Mouse (Mus musculus) spleen, postnatal 4 days (tissue): ENCODE measurements around the gene Gm13304.
"Not testable (repeated sequence)": the region's sequence is repeated elsewhere in the genome, so short reads cannot be mapped to it uniquely, and the experiment has no call there.

Experiments used
- DNase-seq, 2 experiments: peaks; one replicate each; pipeline ENCODE4 v3.0.0; 2022; ENCODE audit warnings: low spot score in 2 of 2

Gene Gm13304

DNA sequence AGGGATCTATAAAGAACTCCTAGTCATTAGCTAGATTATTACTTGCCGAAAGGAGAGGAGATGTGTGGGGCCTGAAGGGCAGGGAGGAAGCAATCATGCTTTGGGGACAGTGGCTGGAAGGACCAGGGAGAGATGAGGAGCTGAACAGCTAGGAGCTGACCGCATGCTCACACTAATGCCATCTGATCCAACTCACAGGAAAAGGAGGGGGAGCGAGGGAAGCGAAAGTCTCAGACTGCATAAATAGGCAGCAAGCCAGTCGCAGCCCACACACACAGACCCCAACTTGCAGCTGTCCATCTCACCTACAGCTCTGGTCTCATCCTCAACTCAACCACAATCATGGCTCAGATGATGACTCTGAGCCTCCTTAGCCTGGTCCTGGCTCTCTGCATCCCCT lies at the start of gene Gm13304:
Gene Gm13304 (plus strand): TSS at position 301 of the 400 bp plus-strand sequence.
- DNase-seq = not testable (repeated sequence)

DNA sequence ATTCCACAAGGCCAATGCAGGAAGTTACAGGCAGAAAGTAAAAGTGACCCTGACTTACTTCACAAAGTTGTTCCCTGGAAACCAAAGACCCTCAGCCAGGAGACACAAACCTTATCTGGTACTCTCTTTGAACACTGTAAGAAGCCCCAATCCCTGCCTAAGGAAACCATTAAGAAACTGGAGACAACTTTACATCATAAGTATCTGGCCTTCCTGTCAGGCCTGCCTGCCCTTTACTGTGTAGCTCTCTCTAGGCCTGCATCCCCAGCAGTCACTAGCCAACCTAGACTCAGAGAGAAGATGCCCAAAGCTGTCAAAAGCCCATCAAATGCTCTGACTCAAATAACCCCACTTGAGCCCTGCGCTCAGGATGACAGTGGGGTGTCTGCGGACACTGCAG lies 23.7 kb upstream of the Gm13304 start, which contains the start of gene Gm3893:
Gene Gm3893 (plus strand): TSS at position 301 of the 400 bp plus-strand sequence.
- DNase-seq = not testable (repeated sequence)

DNA sequence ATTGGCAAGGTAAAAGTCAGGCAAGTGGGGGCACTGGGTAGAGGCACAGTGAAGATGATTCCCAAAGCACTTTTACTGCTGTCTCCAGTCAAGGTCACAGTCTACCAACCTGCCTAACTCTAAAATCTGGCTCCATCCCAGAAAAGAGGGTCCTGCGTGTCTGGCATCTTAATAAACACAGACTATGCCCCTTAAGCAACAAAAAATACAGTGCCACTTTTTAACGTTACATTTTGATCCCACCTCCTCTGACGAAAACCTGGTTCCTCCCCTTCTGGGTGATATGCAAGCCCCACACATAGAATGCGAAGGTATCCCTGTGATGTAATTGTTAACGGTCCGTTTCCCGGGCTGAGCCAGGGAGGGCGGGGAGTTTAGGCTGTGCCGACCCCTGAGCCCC lies 38.5 kb downstream of the Gm13304 start, which contains the start of gene Gm13306:
Gene Gm13306 (plus strand): TSS at position 301 of the 400 bp plus-strand sequence.
- not testable (repeated sequence) for DNase-seq
